Mouse (Mus musculus): Measurements from ENCODE around the gene Tmem184a. TPM values are rescaled to one million over a fixed set of nuclear protein-coding genes. Genes with fewer than 3 reads are reported as not detected.

The Tmem184a gene
- polyA plus RNA-seq, 1 experiment from 2014 or later: 0.42 TPM

DNA sequence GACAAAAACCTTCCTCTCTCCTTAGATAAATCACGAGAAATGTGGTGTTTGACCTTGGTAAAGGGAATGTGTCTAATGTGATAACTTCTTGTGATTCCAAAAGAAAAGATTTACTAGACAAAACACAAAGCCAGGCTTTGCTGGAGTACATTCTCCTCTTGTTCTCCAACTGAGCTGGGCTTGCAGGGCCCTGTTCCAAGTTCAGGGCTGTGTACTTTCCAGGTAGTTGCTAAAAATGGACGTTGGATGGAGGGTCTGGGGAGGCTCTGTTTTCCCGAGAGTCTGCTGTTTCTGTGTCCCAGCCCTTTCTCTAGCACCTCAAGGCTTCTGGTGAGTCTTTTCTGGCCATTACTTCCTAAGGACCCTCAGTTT is 26.8 kb downstream of the Tmem184a start:
- 7% methylated on average over 3 of the region's 3 CpGs for WGBS
- H3K4me3 ChIP-seq: peak overlapping the region; percentile 87
- H3K4me1 ChIP-seq (replicated peaks): peaks cover 66% of the 10 kb centered on the region
- ATAC-seq (ENCODE audit: insufficient number of reproducible peaks, low FRiP score): no peak
- H3K9ac ChIP-seq: peak overlapping the region; percentile 92
- peak overlapping the region; percentile 97 for H3K4me2 ChIP-seq
- no peaks in the 10 kb centered on the region for H3K36me3 ChIP-seq
- H3K27ac ChIP-seq (ENCODE audit: poor library complexity, severe bottlenecking): peak overlapping the region; percentile 97
- no peaks in the 10 kb centered on the region for H3K27me3 ChIP-seq (replicated peaks)
- no peaks in the 10 kb centered on the region for H3K9me3 ChIP-seq (replicated peaks)

DNA sequence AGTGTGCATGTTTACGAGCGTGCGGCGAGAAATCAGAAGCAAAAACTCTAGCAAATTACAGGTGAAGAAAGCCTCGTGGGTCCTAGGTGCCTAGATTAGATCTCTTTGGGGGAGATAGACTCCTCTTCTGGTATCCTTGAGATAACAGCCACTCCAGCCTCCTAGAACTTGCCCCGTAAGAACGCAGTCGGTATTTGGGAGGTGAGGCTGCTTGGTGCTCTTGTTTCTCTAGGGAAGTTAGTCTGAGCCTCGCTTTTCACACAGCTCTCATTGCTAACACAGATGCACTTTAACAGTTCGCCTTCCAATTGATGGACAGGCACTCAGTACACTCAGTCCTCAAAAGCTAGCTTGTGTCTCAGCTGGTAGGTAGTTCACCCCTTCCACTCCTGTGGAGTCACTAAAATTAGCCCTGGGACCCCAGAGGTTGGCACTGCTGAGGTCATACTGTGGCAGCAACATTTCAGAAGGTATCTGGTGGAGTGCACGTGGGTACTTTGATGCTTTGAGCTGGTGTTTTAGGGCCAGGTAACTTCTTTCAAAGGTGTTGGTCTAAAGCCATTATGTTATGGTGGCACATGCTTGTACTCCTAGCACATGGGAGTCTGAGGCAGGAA is 27.4 kb downstream of the Tmem184a start:
- Histone ChIP-seq H3K27ac (ENCODE audit: poor library complexity, severe bottlenecking) (peak overlapping the region; percentile 97), H3K27me3 (replicated peaks) (no peaks in the 10 kb centered on the region), H3K36me3 (no peaks in the 10 kb centered on the region), H3K4me1 (replicated peaks) (peaks cover 59% of the 10 kb centered on the region), H3K9ac (peak overlapping the region; percentile 92), H3K9me3 (replicated peaks) (no peaks in the 10 kb centered on the region), H3K4me2 (peak overlapping the region; percentile 97), H3K4me3 (peak overlapping the region; percentile 87)
- WGBS: 12% methylated on average over 11 of the region's 11 CpGs
- ATAC-seq (ENCODE audit: insufficient number of reproducible peaks, low FRiP score): no peak

DNA sequence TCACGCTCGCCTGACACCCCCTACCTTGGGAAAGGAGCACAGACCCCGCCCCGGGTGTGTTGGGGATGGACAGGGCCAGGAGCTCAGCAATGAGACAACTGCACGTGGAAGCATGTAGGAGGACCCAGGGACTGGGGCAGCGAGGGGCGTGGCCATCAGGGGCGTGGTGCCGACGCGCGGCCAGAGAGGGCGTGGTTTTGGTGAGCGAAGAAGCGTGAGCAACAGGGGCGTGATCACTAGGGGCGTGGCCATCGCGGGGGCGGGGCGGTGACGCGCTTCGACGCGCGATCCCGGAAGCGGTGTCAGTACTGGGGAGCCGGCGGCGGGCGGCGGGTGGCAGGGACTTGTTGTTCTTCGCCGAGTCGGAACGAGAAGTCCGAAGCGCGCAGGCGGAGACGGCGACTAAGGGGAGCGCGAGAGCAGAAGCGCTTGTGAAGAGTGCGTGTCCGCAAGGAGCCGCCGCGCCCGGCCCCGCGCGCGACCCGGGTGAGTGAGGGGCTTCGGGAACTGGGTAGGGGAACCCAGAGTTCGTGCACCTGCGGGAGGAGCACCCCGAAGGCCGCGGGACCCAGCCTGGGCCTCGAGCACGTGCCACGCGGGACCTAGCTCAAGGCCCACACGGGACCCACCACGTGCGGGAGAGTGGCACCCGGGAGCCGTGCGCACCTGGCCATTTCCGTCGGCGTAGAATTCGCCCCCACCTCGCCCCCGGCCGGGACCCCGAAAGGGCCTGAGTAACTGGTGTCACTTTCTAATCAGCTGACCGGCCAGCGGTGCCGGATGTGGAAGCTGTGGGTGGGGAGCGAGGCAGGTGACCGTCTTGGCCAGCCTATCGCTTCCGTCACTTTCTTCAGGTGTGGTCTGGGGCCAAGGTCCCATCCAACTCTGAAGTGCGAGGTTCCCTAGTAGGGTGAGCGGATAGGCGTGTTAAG is 28.2 kb downstream of the Tmem184a start, which contains the start of gene Mafk:
TSS of gene Mafk (plus strand) at position 287 of the 932 bp plus-strand sequence.
- under 1% methylated on average over 92 of the region's 92 CpGs for WGBS
- Histone ChIP-seq H3K4me1 (replicated peaks) (peaks cover 51% of the 10 kb centered on the region), H3K4me2 (peak within 1 kb of the TSS; percentile 97), H3K27ac (ENCODE audit: poor library complexity, severe bottlenecking) (peak within 1 kb of the TSS; percentile 97), H3K36me3 (no peaks in the 10 kb centered on the region), H3K27me3 (replicated peaks) (no peaks in the 10 kb centered on the region; the same call in 1 of the 2 replicates), H3K9ac (peak within 1 kb of the TSS; percentile 92), H3K4me3 (peak within 1 kb of the TSS; percentile 87), H3K9me3 (replicated peaks) (no peaks in the 10 kb centered on the region)
- peak; percentile 90 for ATAC-seq (ENCODE audit: insufficient number of reproducible peaks, low FRiP score)

DNA sequence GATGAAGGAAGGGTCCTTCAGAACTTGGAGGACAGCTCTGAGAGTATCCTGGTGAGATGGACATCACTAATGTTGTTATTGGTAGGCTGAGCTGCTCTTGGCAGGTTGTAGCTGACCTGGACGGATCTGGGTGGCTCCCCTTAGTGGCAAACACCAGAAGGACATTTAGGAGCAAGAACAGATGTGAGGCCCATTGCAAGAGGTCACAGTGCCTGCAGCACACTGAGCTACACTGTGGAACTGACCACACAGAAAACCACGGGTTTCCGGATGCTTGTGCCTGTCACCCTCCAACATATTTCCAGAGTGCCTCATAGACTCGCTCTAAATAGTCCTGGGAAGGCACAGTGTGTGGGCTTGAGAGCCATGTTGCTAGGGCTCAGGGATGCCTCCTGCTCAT is 30.3 kb downstream of the Tmem184a start:
- Histone ChIP-seq H3K9ac (no peak overlapping the region), H3K9me3 (replicated peaks) (no peaks in the 10 kb centered on the region), H3K4me1 (replicated peaks) (peaks cover 31% of the 10 kb centered on the region), H3K36me3 (no peaks in the 10 kb centered on the region), H3K27me3 (replicated peaks) (no peaks in the 10 kb centered on the region; the same call in 1 of the 2 replicates), H3K27ac (ENCODE audit: poor library complexity, severe bottlenecking) (no peak overlapping the region), H3K4me2 (no peak overlapping the region), H3K4me3 (no peak overlapping the region)
- WGBS: 54% methylated on average over 4 of the region's 4 CpGs
- ATAC-seq (ENCODE audit: insufficient number of reproducible peaks, low FRiP score): no peak

DNA sequence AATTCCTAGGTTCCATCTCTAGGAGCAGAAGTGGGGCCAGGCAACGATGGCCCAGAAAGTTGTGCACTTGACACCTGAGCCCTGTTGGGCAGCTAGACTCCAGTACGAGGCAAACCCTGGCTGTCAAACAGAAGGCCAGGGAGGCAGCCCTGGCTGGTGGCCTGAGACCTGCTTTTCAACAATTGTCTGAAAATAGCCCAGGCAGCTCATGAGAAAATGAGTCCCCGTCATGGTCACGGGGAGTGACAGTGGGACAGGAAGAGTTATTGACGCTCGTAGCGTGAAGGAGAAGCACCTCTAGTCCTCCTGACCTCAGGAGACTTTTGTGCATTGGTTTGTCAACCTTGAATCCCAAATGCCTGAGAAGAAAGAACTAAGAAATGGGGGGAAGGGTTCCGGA is 38.3 kb downstream of the Tmem184a start:
- H3K27ac ChIP-seq (ENCODE audit: poor library complexity, severe bottlenecking): no peak overlapping the region
- no peak overlapping the region for H3K9ac ChIP-seq
- no peaks in the 10 kb centered on the region for H3K36me3 ChIP-seq
- no peak for ATAC-seq (ENCODE audit: insufficient number of reproducible peaks, low FRiP score)
- no peaks in the 10 kb centered on the region for H3K9me3 ChIP-seq (replicated peaks)
- WGBS: 73% methylated on average over 8 of the region's 8 CpGs
- no peak overlapping the region for H3K4me2 ChIP-seq
- H3K4me1 ChIP-seq (replicated peaks): no peaks in the 10 kb centered on the region
- H3K27me3 ChIP-seq (replicated peaks): no peaks in the 10 kb centered on the region
- no peak overlapping the region for H3K4me3 ChIP-seq

DNA sequence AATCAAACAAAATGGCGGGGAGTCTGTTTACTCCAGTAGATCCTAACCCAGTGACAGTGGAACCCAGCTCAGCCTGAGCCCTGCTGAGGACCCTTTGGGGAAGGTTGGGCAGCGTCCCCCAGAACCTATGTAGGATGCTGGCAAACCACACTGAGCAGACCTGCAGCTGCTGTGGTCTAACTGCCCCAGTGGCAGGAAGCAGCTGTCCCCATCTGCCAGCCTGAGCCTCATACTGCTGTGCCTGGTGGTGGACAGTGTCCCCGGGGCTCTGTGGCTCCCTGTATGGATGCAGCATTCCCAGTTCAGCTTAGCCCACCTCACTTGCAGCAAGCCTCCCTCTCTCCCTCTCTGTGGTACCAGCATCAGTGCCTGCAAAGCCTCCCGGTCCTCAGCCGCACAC is 42.8 kb downstream of the Tmem184a start:
- no peaks in the 10 kb centered on the region for H3K9me3 ChIP-seq (replicated peaks)
- H3K4me1 ChIP-seq (replicated peaks): peaks cover 14% of the 10 kb centered on the region
- H3K4me3 ChIP-seq: no peak overlapping the region
- peaks cover 24% of the 10 kb centered on the region for H3K36me3 ChIP-seq
- H3K4me2 ChIP-seq: no peak overlapping the region
- WGBS: 69% methylated on average over 5 of the region's 5 CpGs
- no peak for ATAC-seq (ENCODE audit: insufficient number of reproducible peaks, low FRiP score)
- H3K27me3 ChIP-seq (replicated peaks): no peaks in the 10 kb centered on the region
- peak overlapping the region; percentile 37; the same call in 1 of the 2 replicates for H3K9ac ChIP-seq
- H3K27ac ChIP-seq (ENCODE audit: poor library complexity, severe bottlenecking): no peak overlapping the region

DNA sequence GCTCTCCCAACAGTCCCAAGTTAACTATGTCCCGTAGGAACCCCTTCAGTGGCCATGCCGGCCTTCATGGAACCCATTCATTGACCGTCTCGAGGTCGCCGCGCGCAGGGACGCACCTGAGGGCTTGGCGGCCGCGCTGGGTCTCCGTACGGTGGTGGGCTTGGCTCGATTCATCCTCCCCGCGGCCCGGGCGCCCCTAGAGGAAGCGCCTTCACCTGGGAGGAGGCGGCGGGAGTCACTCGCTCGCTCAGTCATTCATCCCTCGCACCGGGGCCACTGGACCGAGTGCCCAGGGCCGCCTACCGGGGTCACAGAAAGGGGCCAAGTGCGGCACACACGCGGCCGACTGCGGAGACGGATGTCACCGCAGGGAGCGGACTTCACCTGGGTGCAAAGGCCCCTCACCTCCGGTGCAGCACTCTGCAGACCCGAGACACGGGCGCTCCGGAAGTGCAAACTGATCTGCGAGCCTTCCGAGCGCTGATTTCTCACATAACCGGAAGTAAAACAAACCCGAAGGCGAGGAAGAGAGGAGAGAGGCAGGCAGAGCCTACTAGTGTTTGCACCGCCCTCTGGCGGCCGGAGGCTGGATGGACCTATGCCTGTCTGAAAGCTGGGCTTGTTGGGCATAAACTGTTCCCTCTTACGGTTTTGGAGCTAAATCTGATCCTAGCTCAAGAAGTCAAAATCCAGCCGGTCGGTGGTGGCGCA is 44.3 kb downstream of the Tmem184a start, which contains the start of gene Ints1:
TSS of gene Ints1 (minus strand) at position 459 of the 711 bp plus-strand sequence.
- H3K4me3 ChIP-seq: peak within 1 kb of the TSS; percentile 97
- no peaks in the 10 kb centered on the region for H3K27me3 ChIP-seq (replicated peaks)
- WGBS: under 1% methylated on average over 55 of the region's 55 CpGs
- H3K36me3 ChIP-seq: peaks cover 40% of the 10 kb centered on the region
- peaks cover 14% of the 10 kb centered on the region for H3K4me1 ChIP-seq (replicated peaks)
- H3K9me3 ChIP-seq (replicated peaks): no peaks in the 10 kb centered on the region
- ATAC-seq (ENCODE audit: insufficient number of reproducible peaks, low FRiP score): peak; percentile 90
- H3K9ac ChIP-seq: peak within 1 kb of the TSS; percentile 97
- peak within 1 kb of the TSS; percentile 98 for H3K4me2 ChIP-seq
- H3K27ac ChIP-seq (ENCODE audit: poor library complexity, severe bottlenecking): 0 out of 2 replicates have a peak within 1 kb of the TSS, but pooled peaks have one; percentile 2

DNA sequence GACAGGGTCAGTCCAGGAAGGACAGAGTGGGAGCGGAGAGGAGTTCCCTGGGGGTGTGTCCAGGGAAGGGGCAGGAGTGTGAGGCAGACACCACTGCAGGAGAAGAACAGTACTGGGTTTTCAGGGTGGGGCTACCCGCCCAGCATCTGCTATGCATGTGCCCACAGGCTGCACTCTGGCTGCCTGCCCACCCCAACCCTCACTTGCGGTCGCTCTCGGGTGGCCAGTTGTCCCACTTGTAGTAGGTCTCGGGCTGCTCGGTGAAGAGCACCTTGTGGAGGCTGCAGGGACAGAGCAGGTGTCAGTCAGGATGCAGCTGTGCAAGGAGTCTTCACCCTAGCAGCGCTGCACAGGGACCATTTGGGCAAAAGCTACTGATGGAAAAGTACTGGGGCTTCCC is 51.5 kb downstream of the Tmem184a start:
- peaks cover 100% of the 10 kb centered on the region for H3K36me3 ChIP-seq
- no peaks in the 10 kb centered on the region for H3K4me1 ChIP-seq (replicated peaks)
- no peaks in the 10 kb centered on the region for H3K9me3 ChIP-seq (replicated peaks)
- WGBS: 92% methylated on average over 8 of the region's 8 CpGs
- H3K27me3 ChIP-seq (replicated peaks): no peaks in the 10 kb centered on the region
- ATAC-seq (ENCODE audit: insufficient number of reproducible peaks, low FRiP score): no peak
- H3K27ac ChIP-seq (ENCODE audit: poor library complexity, severe bottlenecking): no peak overlapping the region
- no peak overlapping the region for H3K4me3 ChIP-seq
- no peak overlapping the region for H3K4me2 ChIP-seq
- H3K9ac ChIP-seq: no peak overlapping the region

DNA sequence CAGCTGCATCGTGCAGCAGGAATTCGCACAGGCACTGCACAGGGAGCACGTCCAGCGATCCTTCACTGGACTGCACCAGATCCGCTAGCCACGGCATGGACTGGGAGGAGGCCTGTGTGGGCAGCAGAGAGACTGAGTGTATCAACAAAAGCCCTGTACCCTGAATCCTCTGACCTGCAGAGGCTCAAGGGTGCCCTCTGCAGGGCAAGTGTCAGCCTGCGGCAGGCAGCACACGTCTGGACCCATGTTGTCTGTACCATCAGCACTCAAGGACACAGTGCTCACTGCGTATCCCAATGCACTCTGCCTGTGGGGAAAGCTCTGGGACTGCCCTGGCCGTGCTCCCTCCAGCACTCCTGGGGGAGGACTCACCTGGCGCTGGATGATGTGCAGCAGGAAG is 55.4 kb downstream of the Tmem184a start:
- 77% methylated on average over 11 of the region's 11 CpGs for WGBS
- no peak for ATAC-seq (ENCODE audit: insufficient number of reproducible peaks, low FRiP score)
- Histone ChIP-seq H3K4me3 (no peak overlapping the region), H3K4me2 (no peak overlapping the region), H3K9me3 (replicated peaks) (no peaks in the 10 kb centered on the region), H3K36me3 (peaks cover 100% of the 10 kb centered on the region), H3K4me1 (replicated peaks) (no peaks in the 10 kb centered on the region), H3K27me3 (replicated peaks) (no peaks in the 10 kb centered on the region), H3K27ac (ENCODE audit: poor library complexity, severe bottlenecking) (no peak overlapping the region), H3K9ac (no peak overlapping the region)

DNA sequence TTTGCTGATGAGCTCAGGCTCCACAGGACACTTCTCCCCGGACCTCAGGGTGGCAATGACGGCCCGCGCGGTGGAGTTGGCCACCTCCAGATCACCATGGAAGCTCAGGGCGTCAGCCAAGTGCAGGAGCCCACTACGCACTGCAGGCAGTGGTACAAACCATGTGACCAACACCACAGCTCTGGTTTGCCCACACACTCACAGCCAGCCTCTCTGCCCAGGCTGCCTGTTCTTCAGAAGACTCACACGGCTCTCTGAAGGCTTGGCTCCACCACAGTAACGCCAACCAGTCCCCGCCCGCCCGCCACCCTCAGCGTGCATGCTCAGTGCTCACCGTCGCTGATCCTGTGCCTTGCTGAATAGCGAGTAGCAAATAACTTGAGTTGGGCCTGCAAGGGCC is 61.6 kb downstream of the Tmem184a start:
- Histone ChIP-seq H3K4me2 (no peak overlapping the region), H3K4me3 (no peak overlapping the region), H3K27me3 (replicated peaks) (no peaks in the 10 kb centered on the region), H3K4me1 (replicated peaks) (no peaks in the 10 kb centered on the region), H3K9ac (no peak overlapping the region), H3K9me3 (replicated peaks) (no peaks in the 10 kb centered on the region), H3K27ac (ENCODE audit: poor library complexity, severe bottlenecking) (no peak overlapping the region), H3K36me3 (peaks cover 98% of the 10 kb centered on the region)
- no peak for ATAC-seq (ENCODE audit: insufficient number of reproducible peaks, low FRiP score)
- 85% methylated on average over 16 of the region's 16 CpGs for WGBS

DNA sequence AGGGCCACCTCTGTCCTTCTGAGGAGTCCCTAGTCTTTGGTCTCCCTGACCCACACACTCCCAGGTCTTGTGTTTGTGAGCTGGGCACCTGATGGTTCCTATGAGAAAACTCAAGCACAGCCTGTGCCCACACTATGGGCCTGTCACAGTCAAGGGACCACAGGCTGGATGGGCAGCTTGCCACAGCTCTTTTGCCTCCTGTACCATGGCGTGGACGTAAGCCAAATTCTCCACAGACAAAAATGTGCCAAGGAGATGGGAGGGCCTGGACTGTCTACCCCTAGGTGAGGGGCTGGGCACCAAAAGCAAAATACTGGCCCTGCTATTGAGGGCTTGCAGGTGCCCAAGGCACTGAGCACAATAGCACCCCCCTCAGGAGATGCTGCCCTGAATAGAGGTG is 63.1 kb downstream of the Tmem184a start:
- Histone ChIP-seq H3K9ac (no peak overlapping the region), H3K9me3 (replicated peaks) (no peaks in the 10 kb centered on the region), H3K4me1 (replicated peaks) (no peaks in the 10 kb centered on the region), H3K27ac (ENCODE audit: poor library complexity, severe bottlenecking) (no peak overlapping the region), H3K4me2 (no peak overlapping the region), H3K36me3 (peaks cover 98% of the 10 kb centered on the region), H3K4me3 (no peak overlapping the region), H3K27me3 (replicated peaks) (no peaks in the 10 kb centered on the region)
- 91% methylated on average over 2 of the region's 2 CpGs for WGBS
- no peak for ATAC-seq (ENCODE audit: insufficient number of reproducible peaks, low FRiP score)
